In genomic region chr6:125492664-125493063, GRCm38 (mm10) we compare ENCODE assay signal across 9 mouse cellular contexts. TPM values are rescaled to one million over a fixed set of nuclear protein-coding genes. Genes with fewer than 3 reads are reported as not detected.
DNase-seq lines count a peak whose midpoint lies in the region; ATAC-seq and TF ChIP-seq lines count a peak whose summit lies in the region.
"Had no signal": no experiment of that assay in that cellular context is flagged by ENCODE, and none has a peak within 500 bp of the region (broad histone marks: within the 10 kb centered on the region; RNA-seq: fewer than 3 reads in every experiment).

No protein-coding gene starts in this region.

- H3K4me2 ChIP-seq in liver, embryonic 11.5 days = peak overlapping the region; percentile 98
- H3K4me2 ChIP-seq in hindbrain, embryonic 12.5 days (replicated peaks) = peak overlapping the region; percentile 82; the same call in 1 of the 2 replicates

- WGBS in liver, embryonic 11.5 days = 65% methylated on average over 6 of the region's 6 CpGs
- WGBS in hindbrain, embryonic 12.5 days = 86% methylated on average over 6 of the region's 6 CpGs

- no peak for TF ChIP-seq POLR2A in cortical plate, adult 2 months (IDR thresholded peaks at IDR 0.05; ENCODE audit: extremely low read depth, insufficient read depth, low read length)

- H3K27ac ChIP-seq in liver, embryonic 11.5 days (ENCODE audit: low read depth, low read length) = no peak overlapping the region
- H3K27ac ChIP-seq in cortical plate, adult 2 months (ENCODE audit: insufficient read depth, low read length) = 0 out of 2 replicates have a peak overlapping the region, but pooled peaks have one; percentile 29
- H3K27ac ChIP-seq in hindbrain, embryonic 12.5 days = no peak overlapping the region

- peaks cover 10% of the 10 kb centered on the region for H3K27me3 ChIP-seq in liver, embryonic 11.5 days (replicated peaks; ENCODE audit: control insufficient read depth, insufficient read depth, low read length)
- peaks cover 35% of the 10 kb centered on the region for H3K27me3 ChIP-seq in hindbrain, embryonic 12.5 days

- peaks cover 21% of the 10 kb centered on the region for H3K4me1 ChIP-seq in liver, embryonic 11.5 days (replicated peaks; ENCODE audit: control insufficient read depth, insufficient read depth, low read length)
- H3K4me1 ChIP-seq in cortical plate, adult 2 months (ENCODE audit: control insufficient read depth, insufficient read depth, low read length) = peaks cover 2% of the 10 kb centered on the region; the same call in 1 of the 2 replicates
- H3K4me1 ChIP-seq in hindbrain, embryonic 12.5 days = peaks cover 15% of the 10 kb centered on the region

- DNase-seq in liver, embryonic 11.5 days (ENCODE audit: low spot score) = no peak
- DNase-seq in liver = no peak
- DNase-seq in embryo, embryonic 10 days (ENCODE audit: low spot score) = no peak
- no peak for DNase-seq in left cerebral cortex, adult 9 months (ENCODE audit: low spot score in 2 of 2)
- DNase-seq: thymus, postnatal 25 days had no signal

- TF ChIP-seq CTCF in cortical plate, adult 2 months (IDR thresholded peaks at IDR 0.05; ENCODE audit: extremely low read depth, insufficient read depth, low read length) = 0 out of 2 replicates have a peak, but pooled peaks have one; percentile 4

- no peaks in the 10 kb centered on the region for H3K9me3 ChIP-seq in liver, embryonic 11.5 days (ENCODE audit: control insufficient read depth, low read length)
- H3K9me3 ChIP-seq in hindbrain, embryonic 12.5 days (replicated peaks) = no peaks in the 10 kb centered on the region

- no peak for ATAC-seq in liver, embryonic 11.5 days (replicated peaks; ENCODE audit: low FRiP score)
- ATAC-seq in hindbrain, embryonic 12.5 days (ENCODE audit: low FRiP score) = no peak
- 0 out of 2 replicates have a peak, but pooled peaks have one; percentile 2 for ATAC-seq in monocyte, adult 5-6 weeks (replicated peaks; ENCODE audit: insufficient number of reproducible peaks, low FRiP score, low TSS enrichment, poor library complexity, severe bottlenecking)
- ATAC-seq: inflammation-experienced regulatory T-cells, adult 6 months had no signal

- H3K4me3 ChIP-seq in liver, embryonic 11.5 days (ENCODE audit: low read depth, low read length) = peak overlapping the region; percentile 71; the same call in 1 of the 2 replicates
- H3K4me3 ChIP-seq in cortical plate, adult 2 months (ENCODE audit: insufficient read depth, low read length) = peak overlapping the region; percentile 10; the same call in 1 of the 2 replicates
- H3K4me3 ChIP-seq in hindbrain, embryonic 12.5 days = no peak overlapping the region

- H3K9ac ChIP-seq in liver, embryonic 11.5 days (ENCODE audit: low read depth, low read length) = 0 out of 2 replicates have a peak overlapping the region, but pooled peaks have one; percentile 20
- H3K9ac ChIP-seq in hindbrain, embryonic 12.5 days = no peak overlapping the region

- H3K36me3 ChIP-seq in liver, embryonic 11.5 days (ENCODE audit: control insufficient read depth, insufficient read depth, low read length) = no peaks in the 10 kb centered on the region
- H3K36me3 ChIP-seq in hindbrain, embryonic 12.5 days = no peaks in the 10 kb centered on the region

RNA-seq across cellular contexts. Expression of gene Cd9, which starts 1.9 kb away (rescaled TPM):
- polyA plus RNA-seq in liver, embryonic 11.5 days (2014; fragmentation: Nextera tagmentation; extraction: Ambion mirVana) = 111 and 113 TPM in 2 replicates
- 88.3 and 105 TPM in 2 replicates for polyA plus RNA-seq in cortical plate, adult 2 months (2012; rRNA removed)
- polyA plus RNA-seq in hindbrain, embryonic 12.5 days (2016; fragmentation: Nextera tagmentation; extraction: Ambion mirVana) = 49.2 and 54.1 TPM in 2 replicates
- 490 to 606 TPM (median 578 TPM) in 3 replicates for total RNA-seq in monocyte, adult 5-6 weeks (2017)

RNA-seq across cellular contexts. Expression of gene Vwf, which starts 53.9 kb away (rescaled TPM):
- 25.3 and 32.4 TPM in 2 replicates for polyA plus RNA-seq in liver, embryonic 11.5 days (2014; fragmentation: Nextera tagmentation; extraction: Ambion mirVana)
- 19.9 and 22.9 TPM in 2 replicates for polyA plus RNA-seq in cortical plate, adult 2 months (2012; rRNA removed)
- polyA plus RNA-seq in hindbrain, embryonic 12.5 days (2016; fragmentation: Nextera tagmentation; extraction: Ambion mirVana) = 11.3 and 11.5 TPM in 2 replicates
- 6.4 to 37.1 TPM (median 9.9 TPM) in 3 replicates for total RNA-seq in monocyte, adult 5-6 weeks (2017)
